Mouse (Mus musculus) heart, embryonic 12.5 days (tissue): ENCODE measurements around the gene 0610009B22Rik. TPM values are rescaled to one million over a fixed set of nuclear protein-coding genes. Genes with fewer than 3 reads are reported as not detected.
A peak's percentile ranks its signal among the peaks of the same experiment; 100 is the strongest.

Source experiments
- ATAC-seq: fragments of 200-750 bp; cut with Nextera tagmentation; 2 replicates; pipeline ENCODE4 v1.8.0; 2017; ENCODE audit warnings: moderate TSS enrichment, moderate library complexity; ENCODE audit not compliant: insufficient number of reproducible peaks, low FRiP score
- H3K27ac ChIP-seq: fragments of 300-500 bp; sonication (generic); 2 replicates; pipeline ENCODE4 v1.5.1; 2016; ENCODE audit warnings: mild to moderate bottlenecking, moderate library complexity; ENCODE audit not compliant: poor library complexity, severe bottlenecking
- H3K27me3 ChIP-seq: fragments of 300-500 bp; sonication (generic); replicated peaks from 2 replicates; pipeline ENCODE4 v1.6.1; 2016; ENCODE audit warnings: mild to moderate bottlenecking, moderate library complexity
- H3K36me3 ChIP-seq: fragments of 300-500 bp; sonication (generic); 2 replicates; pipeline ENCODE4 v1.6.1; 2016; ENCODE audit warnings: mild to moderate bottlenecking, moderate library complexity
- H3K4me1 ChIP-seq: fragments of 300-500 bp; sonication (generic); replicated peaks from 2 replicates; pipeline ENCODE4 v1.6.1; 2016; ENCODE audit warnings: mild to moderate bottlenecking
- H3K4me2 ChIP-seq: fragments of 300-500 bp; sonication (generic); 2 replicates; pipeline ENCODE4 v1.6.1; 2016; ENCODE audit warnings: mild to moderate bottlenecking, moderate library complexity
- H3K4me3 ChIP-seq: fragments of 300-500 bp; sonication (generic); 2 replicates; pipeline ENCODE4 v1.5.1; 2016; ENCODE audit warnings: mild to moderate bottlenecking
- H3K9ac ChIP-seq: fragments of 300-500 bp; sonication (generic); 2 replicates; pipeline ENCODE4 v1.6.1; 2016; ENCODE audit warnings: mild to moderate bottlenecking, moderate library complexity
- H3K9me3 ChIP-seq: fragments of 300-500 bp; sonication (generic); replicated peaks from 2 replicates; pipeline ENCODE4 v1.6.1; 2016; ENCODE audit warnings: mild to moderate bottlenecking, moderate library complexity
- WGBS: fragments of 180-500 bp; shearing (Covaris S2); methylation state at CpG from one replicate; pipeline ENCODE4 v1.1.7; 2016; 5-methylcytosine and 5-hydroxymethylcytosine counted together
- polyA plus RNA-seq: library from polyadenylated mRNA; unstranded; fragments of >200 nt; fragmentation: Nextera tagmentation; extraction: Ambion mirVana; gene quantifications from 2 replicates; pipeline ENCODE4 v1.2.1, GENCODE M21; 2016

Gene 0610009B22Rik
- polyA plus RNA-seq, 1 experiment from 2014 or later, result 69.7 TPM

- H3K27ac ChIP-seq, result no peak overlapping the region
- H3K4me2 ChIP-seq, result no peak overlapping the region
- H3K4me3 ChIP-seq, result no peak overlapping the region
- peaks cover 3% of the 10 kb centered on the region; the same call in 1 of the 2 replicates for H3K27me3 ChIP-seq
- no peaks in the 10 kb centered on the region for H3K9me3 ChIP-seq
- no peaks in the 10 kb centered on the region for H3K36me3 ChIP-seq
- no peak overlapping the region; the same call in 1 of the 2 replicates for H3K9ac ChIP-seq
- WGBS, result 65% methylated on average over 6 of the region's 6 CpGs
- 0 out of 2 replicates have a peak, but pooled peaks have one; percentile 33 for ATAC-seq
- H3K4me1 ChIP-seq, result peaks cover 8% of the 10 kb centered on the region
These were observed 30.0 kb downstream of the 0610009B22Rik start for GRCm38 (mm10) chr11:51658705-51659104.

GRCm38 (mm10) chr11:51658291-51658690 is 30.4 kb downstream of the 0610009B22Rik start:
- ATAC-seq, result no peak
- H3K9me3 ChIP-seq, result no peaks in the 10 kb centered on the region

DNA sequence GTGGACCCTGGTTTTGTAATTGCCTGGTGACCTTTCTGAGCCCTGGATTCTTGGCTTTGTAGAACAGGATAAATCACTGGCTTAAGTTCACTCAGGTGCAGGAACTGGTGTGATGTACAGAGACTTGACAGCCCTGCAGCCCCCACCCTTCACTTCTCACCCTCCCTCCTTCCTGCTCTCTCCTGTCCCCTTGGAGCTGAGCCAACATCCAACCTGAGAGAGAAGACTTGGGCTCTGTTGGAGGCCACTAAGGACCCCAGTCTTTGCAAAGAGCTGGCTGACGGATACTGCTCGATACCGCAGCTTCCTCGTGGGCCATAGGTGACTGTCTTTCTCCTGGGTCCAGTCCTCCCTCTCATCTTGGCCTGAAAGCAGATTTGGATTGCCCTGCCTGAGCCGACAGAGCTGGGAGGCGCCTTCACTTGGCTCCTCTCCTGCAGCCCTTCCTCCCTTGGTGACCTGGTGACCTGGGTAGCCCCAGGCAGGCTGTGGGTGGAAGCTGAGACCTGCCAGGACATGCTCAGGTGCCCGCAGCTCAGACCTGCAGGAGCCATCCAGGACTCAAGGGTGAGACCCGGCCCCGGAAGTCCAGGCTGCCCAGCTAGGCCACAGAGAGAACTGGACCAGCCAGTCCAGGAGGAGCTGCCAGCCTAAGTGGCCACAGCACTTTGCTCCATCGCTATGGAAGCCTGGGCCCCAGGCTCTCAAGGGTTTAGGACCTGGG is 31.7 kb downstream of the 0610009B22Rik start:
- H3K36me3 ChIP-seq, result no peaks in the 10 kb centered on the region
- no peak overlapping the region for H3K4me2 ChIP-seq
- peaks cover 3% of the 10 kb centered on the region; the same call in 1 of the 2 replicates for H3K27me3 ChIP-seq
- 84% methylated on average over 10 of the region's 10 CpGs for WGBS
- peaks cover 8% of the 10 kb centered on the region for H3K4me1 ChIP-seq
- H3K9me3 ChIP-seq, result no peaks in the 10 kb centered on the region
- no peak overlapping the region for H3K4me3 ChIP-seq
- no peak overlapping the region for H3K27ac ChIP-seq
- no peak overlapping the region for H3K9ac ChIP-seq
- no peak for ATAC-seq

More at GRCm38 (mm10) chr11:51658291-51658690, 30.4 kb downstream of the 0610009B22Rik start:
- no peak overlapping the region for H3K9ac ChIP-seq
- 59% methylated on average over 7 of the region's 7 CpGs for WGBS
- H3K4me2 ChIP-seq, result no peak overlapping the region
- H3K27ac ChIP-seq, result no peak overlapping the region
- peaks cover 8% of the 10 kb centered on the region for H3K4me1 ChIP-seq
- H3K27me3 ChIP-seq, result peaks cover 3% of the 10 kb centered on the region; the same call in 1 of the 2 replicates
- no peak overlapping the region for H3K4me3 ChIP-seq
- no peaks in the 10 kb centered on the region for H3K36me3 ChIP-seq

DNA sequence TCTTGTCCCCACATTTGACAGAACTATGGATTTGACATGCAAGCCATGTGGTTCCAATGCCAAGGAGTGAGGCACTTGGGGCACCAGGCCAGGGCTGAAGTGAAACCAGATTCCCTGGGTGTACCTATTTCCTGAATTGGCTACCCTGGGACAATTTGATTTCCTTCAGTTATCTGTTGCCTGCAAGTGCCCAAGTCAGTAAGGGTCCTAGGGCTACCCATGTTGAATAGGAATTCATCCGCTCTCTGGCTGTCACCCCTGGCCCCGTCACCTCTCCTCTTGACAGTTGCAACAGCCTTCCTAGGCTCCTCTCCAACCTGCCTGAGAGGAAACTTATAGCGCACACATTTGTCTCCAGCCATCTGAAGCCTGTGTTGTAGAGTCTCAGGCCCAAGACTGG is 33.8 kb downstream of the 0610009B22Rik start:
- WGBS, result 86% methylated on average over 3 of the region's 3 CpGs
- H3K27ac ChIP-seq, result no peak overlapping the region
- ATAC-seq, result no peak

GRCm38 (mm10) chr11:51653736-51654135 is 34.9 kb downstream of the 0610009B22Rik start:
- Histone ChIP-seq H3K4me2 (no peak overlapping the region), H3K4me3 (no peak overlapping the region), H3K36me3 (no peaks in the 10 kb centered on the region), H3K9ac (no peak overlapping the region), H3K9me3 (no peaks in the 10 kb centered on the region), H3K4me1 (peaks cover 21% of the 10 kb centered on the region), H3K27me3 (peaks cover 3% of the 10 kb centered on the region; the same call in 1 of the 2 replicates), H3K27ac (no peak overlapping the region)
- 76% methylated on average over 6 of the region's 6 CpGs for WGBS
- no peak for ATAC-seq

More for the DNA sequence above, 33.8 kb downstream of the 0610009B22Rik start:
- Histone ChIP-seq H3K9me3 (no peaks in the 10 kb centered on the region), H3K36me3 (no peaks in the 10 kb centered on the region), H3K4me3 (no peak overlapping the region), H3K9ac (no peak overlapping the region), H3K4me1 (peaks cover 14% of the 10 kb centered on the region), H3K4me2 (no peak overlapping the region), H3K27me3 (peaks cover 3% of the 10 kb centered on the region; the same call in 1 of the 2 replicates)

DNA sequence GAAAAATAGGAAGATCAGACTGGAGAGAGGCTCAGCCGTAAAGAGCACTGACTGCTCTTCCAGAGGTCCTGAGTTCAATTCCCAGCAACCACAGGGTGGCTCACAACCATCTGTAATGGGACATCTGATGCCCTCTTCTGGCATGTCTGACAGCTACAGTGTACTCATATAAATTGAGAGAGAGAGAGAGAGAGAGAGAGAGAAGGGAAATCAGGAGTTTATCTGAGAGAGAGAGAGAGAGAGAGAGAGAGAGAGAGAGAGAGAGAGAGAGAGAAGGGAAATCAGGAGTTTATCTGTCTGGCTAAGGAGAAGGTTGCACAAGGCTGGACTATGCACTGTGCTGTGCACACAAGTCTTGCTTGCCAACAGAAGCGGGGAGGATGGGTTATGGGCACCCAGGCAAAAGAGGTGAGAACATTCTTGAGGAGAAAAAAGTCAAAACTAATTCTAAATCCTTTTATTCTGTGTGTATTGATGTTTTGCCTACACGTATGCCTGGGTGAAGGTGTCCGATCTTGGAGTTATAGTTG is 35.7 kb downstream of the 0610009B22Rik start:
- no peak overlapping the region for H3K4me3 ChIP-seq
- H3K4me1 ChIP-seq, result peaks cover 26% of the 10 kb centered on the region
- WGBS, result 87% methylated on average over 4 of the region's 4 CpGs
- H3K27ac ChIP-seq, result no peak overlapping the region
- no peaks in the 10 kb centered on the region for H3K9me3 ChIP-seq
- H3K27me3 ChIP-seq, result peaks cover 3% of the 10 kb centered on the region; the same call in 1 of the 2 replicates
- H3K9ac ChIP-seq, result no peak overlapping the region
- ATAC-seq, result no peak
- H3K36me3 ChIP-seq, result no peaks in the 10 kb centered on the region
- no peak overlapping the region for H3K4me2 ChIP-seq

DNA sequence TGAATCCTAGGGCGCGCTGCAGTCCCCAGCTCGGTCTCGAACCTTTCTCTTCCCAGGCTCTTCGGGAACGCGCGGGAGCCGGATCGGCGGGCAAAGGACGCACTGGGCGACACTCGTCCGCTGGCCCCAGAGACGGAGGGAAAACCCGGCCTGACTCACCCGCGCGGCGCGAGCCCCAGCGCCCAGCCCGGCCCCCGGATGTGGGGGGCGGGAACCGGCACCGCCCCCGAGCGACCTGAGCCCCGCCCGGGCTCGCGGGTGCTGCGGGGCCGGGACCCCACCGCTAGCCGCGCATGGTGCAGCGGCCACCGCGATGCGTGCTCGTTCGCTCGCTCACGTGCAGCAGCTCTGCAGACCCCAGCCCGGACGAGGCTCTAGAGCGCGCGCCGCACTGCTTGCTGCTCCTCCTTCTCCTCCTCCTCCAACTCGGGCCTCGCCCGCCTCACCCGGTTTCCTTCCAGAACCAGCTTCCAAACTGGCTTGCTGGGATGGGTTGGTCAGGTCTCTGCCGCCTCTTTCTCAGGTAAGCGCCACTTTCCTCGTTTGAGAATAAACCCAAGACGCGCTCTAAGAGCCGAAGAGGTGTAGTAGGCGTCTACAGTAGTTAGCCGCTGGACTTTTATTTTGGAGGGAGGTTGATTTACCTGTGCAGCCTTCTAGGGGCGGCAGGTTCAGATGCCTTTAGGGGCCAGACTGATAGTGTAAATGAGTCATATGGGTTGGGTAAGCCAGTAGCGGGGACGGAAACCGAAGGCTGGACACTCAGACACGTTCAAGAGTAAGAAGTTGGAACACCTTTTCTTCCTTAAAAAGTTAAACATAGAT is 37.8 kb downstream of the 0610009B22Rik start, which contains the start of the genes N4bp3 and D930048N14Rik:
Gene N4bp3, minus strand, starts transcription at position 152 of the 825 bp plus-strand sequence.
Gene D930048N14Rik, plus strand, starts transcription at position 264 of the 825 bp plus-strand sequence.
- Histone ChIP-seq H3K9ac (peak within 1 kb of the TSS; percentile 84), H3K27me3 (peaks cover 3% of the 10 kb centered on the region; the same call in 1 of the 2 replicates), H3K4me2 (peak within 1 kb of the TSS; percentile 96), H3K27ac (no peak within 1 kb of the TSS), H3K4me1 (peaks cover 36% of the 10 kb centered on the region), H3K4me3 (peak within 1 kb of the TSS; percentile 66), H3K36me3 (0 out of 2 replicates have a peak, but pooled peaks cover under 1% of the 10 kb centered on the region), H3K9me3 (no peaks in the 10 kb centered on the region)
- peak; percentile 69 for ATAC-seq
- WGBS, result 1% methylated on average over 62 of the region's 70 CpGs

DNA sequence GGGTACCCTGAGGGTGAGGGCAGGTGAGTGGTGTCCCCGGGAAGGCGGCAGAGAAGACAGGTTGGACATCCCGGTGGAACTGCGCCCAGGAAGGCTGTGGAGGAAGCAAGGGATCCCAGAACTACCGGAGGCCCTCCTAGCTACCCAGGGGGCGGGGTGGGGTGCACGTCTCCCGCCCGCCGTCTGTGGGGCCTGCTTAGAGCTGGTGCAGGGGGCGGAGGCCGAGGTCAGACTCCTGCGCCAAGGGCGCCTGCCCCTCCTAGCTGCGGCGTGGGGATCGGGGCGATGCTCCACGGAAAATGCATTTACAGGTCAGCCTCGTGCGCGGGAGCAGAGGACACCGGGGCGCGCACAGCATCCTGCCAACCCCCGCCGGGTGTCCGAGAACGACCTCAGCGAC is 38.4 kb downstream of the 0610009B22Rik start:
- 0 out of 2 replicates have a peak, but pooled peaks have one; percentile 8 for ATAC-seq
- peaks cover 36% of the 10 kb centered on the region for H3K4me1 ChIP-seq
- H3K36me3 ChIP-seq, result peaks cover 6% of the 10 kb centered on the region
- H3K27ac ChIP-seq, result no peak overlapping the region
- 2% methylated on average over 30 of the region's 30 CpGs for WGBS
- H3K4me2 ChIP-seq, result peak overlapping the region; percentile 96
- peaks cover 5% of the 10 kb centered on the region for H3K27me3 ChIP-seq
- peak overlapping the region; percentile 84 for H3K9ac ChIP-seq
- no peaks in the 10 kb centered on the region for H3K9me3 ChIP-seq
- peak overlapping the region; percentile 66 for H3K4me3 ChIP-seq

DNA sequence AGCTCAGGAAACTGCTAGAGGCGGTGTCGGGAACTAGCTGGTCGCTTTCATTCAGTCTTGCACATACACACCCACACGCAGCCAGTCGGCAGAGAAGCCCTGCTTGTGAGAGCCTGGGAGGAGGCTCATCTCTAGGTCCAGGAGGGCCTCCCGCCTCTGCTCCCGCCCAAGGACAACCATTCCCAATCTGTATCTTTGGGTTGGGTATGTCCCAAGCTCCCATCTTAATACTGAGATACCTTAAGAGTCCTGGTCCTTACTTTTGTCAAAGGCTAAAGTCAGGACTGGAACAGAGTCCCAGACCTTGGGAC is 38.8 kb downstream of the 0610009B22Rik start:
- Histone ChIP-seq H3K36me3 (peaks cover 10% of the 10 kb centered on the region), H3K27ac (no peak overlapping the region), H3K9me3 (no peaks in the 10 kb centered on the region), H3K4me1 (peaks cover 36% of the 10 kb centered on the region), H3K9ac (peak overlapping the region; percentile 84), H3K4me3 (peak overlapping the region; percentile 66), H3K27me3 (peaks cover 9% of the 10 kb centered on the region), H3K4me2 (peak overlapping the region; percentile 96)
- no peak for ATAC-seq
- 4% methylated on average over 7 of the region's 7 CpGs for WGBS

- Histone ChIP-seq H3K9me3 (no peaks in the 10 kb centered on the region), H3K27ac (0 out of 2 replicates have a peak overlapping the region, but pooled peaks have one; percentile 1), H3K27me3 (peaks cover 13% of the 10 kb centered on the region), H3K4me1 (peaks cover 36% of the 10 kb centered on the region), H3K9ac (peak overlapping the region; percentile 84), H3K4me3 (peak overlapping the region; percentile 66), H3K36me3 (peaks cover 12% of the 10 kb centered on the region), H3K4me2 (peak overlapping the region; percentile 96)
- ATAC-seq, result no peak
- 34% methylated on average over 11 of the region's 11 CpGs for WGBS
These were observed 39.4 kb downstream of the 0610009B22Rik start for GRCm38 (mm10) chr11:51649111-51649888.
